Mouse (Mus musculus) testis, adult 2 months (tissue): ENCODE measurements around the gene Zscan4-ps1. TPM values are rescaled to one million over a fixed set of nuclear protein-coding genes. Genes with fewer than 3 reads are reported as not detected.
"Not testable (repeated sequence)": the region's sequence is repeated elsewhere in the genome, so short reads cannot be mapped to it uniquely, and the experiment has no call there.

ENCODE experiments used
- H3K27ac ChIP-seq: fragments of 200-500 bp; 2 replicates; pipeline ENCODE4 v1.5.1; 2012; ENCODE audit warnings: low read depth, low read length; ENCODE audit not compliant: control insufficient read depth, insufficient read depth
- H3K27me3 ChIP-seq: fragments of 200-500 bp; 2 replicates; pipeline ENCODE4 v1.6.1; 2012; ENCODE audit warnings: mild to moderate bottlenecking, low read length, moderate library complexity; ENCODE audit not compliant: control insufficient read depth, insufficient read depth
- H3K36me3 ChIP-seq: fragments of 200-500 bp; 2 replicates; pipeline ENCODE4 v1.6.1; 2012; ENCODE audit warnings: mild to moderate bottlenecking, low read length; ENCODE audit not compliant: control insufficient read depth, insufficient read depth
- H3K4me1 ChIP-seq: fragments of 200-500 bp; 2 replicates; pipeline ENCODE4 v1.6.1; 2012; ENCODE audit warnings: low read length; ENCODE audit not compliant: control insufficient read depth, insufficient read depth
- H3K4me3 ChIP-seq: fragments of 200-500 bp; 2 replicates; pipeline ENCODE4 v1.5.1; 2012; ENCODE audit warnings: low read depth, mild to moderate bottlenecking, low read length, moderate library complexity, mixed read lengths; ENCODE audit not compliant: control insufficient read depth
- polyA plus RNA-seq: library from polyadenylated mRNA; depleted of rRNA; stranded (reverse); fragments of >200 nt; gene quantifications from 2 replicates; pipeline ENCODE4 v1.2.3, GENCODE M21; 2012; rRNA removed

The Zscan4-ps1 gene
- not detected in 2 replicates for polyA plus RNA-seq

DNA sequence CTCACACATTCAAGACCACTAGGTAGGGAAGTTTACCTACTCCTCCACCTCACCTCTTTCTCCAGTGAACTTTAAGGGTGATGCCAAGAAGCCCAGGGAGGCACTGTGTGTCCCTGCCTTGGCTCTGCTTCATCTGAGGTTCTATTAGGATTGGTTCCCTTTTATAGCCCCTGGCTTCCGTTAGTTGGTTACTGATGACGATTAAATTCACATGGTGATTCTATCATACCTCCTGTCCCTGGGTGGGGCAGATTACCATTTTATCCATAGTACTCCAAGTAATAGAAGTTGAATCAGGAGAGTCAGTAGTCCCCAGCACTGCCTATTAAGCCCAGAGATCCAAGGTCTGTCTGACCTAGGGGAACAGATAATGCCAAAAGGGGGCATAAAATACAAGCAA lies at the start of gene Zscan4-ps1:
Gene Zscan4-ps1, minus strand, starts transcription at position 101 of the 400 bp plus-strand sequence.
- not testable (repeated sequence) for H3K27ac ChIP-seq, H3K4me3 ChIP-seq, H3K27me3 ChIP-seq, H3K36me3 ChIP-seq, H3K4me1 ChIP-seq

Other genes with a start within 250 kb of the Zscan4-ps1 start
- not detected in 2 replicates for gene Zscan4b, start 164.6 kb downstream of the Zscan4-ps1 start, polyA plus RNA-seq
- gene Zscan4c, start 63.9 kb downstream of the Zscan4-ps1 start, polyA plus RNA-seq, result not detected in 2 replicates
- not detected in 2 replicates for gene Zscan4d, start 96.5 kb upstream of the Zscan4-ps1 start, polyA plus RNA-seq
- not detected in 2 replicates for gene Zscan4e, start 241.0 kb upstream of the Zscan4-ps1 start, polyA plus RNA-seq